Mouse (Mus musculus) forebrain, embryonic 11.5 days (tissue): Measurements from ENCODE around the gene Braf. TPM values are rescaled to one million over a fixed set of nuclear protein-coding genes. Genes with fewer than 3 reads are reported as not detected.
"Not testable (repeated sequence)": the region's sequence is repeated elsewhere in the genome, so short reads cannot be mapped to it uniquely, and the experiment has no call there.

Experiments used
- ATAC-seq: fragments of 200-750 bp; cut with Nextera tagmentation; replicated peaks from 2 replicates; pipeline ENCODE4 v1.8.0; 2017; ENCODE audit warnings: moderate TSS enrichment; ENCODE audit not compliant: low FRiP score
- DNase-seq: peaks from one replicate; pipeline ENCODE4 v3.0.0-alpha.2; 2017; ENCODE audit warnings: low spot score
- H3K27ac ChIP-seq: fragments of 300-500 bp; sonication (generic); 2 replicates; pipeline ENCODE4 v1.5.1; 2014; ENCODE audit warnings: low read depth, low read length
- H3K27me3 ChIP-seq: fragments of 300-500 bp; sonication (generic); 2 replicates; pipeline ENCODE4 v1.6.1; 2014; ENCODE audit warnings: mild to moderate bottlenecking, low read length, mixed read lengths; ENCODE audit not compliant: control insufficient read depth, insufficient read depth
- H3K36me3 ChIP-seq: fragments of 300-500 bp; sonication (generic); 2 replicates; pipeline ENCODE4 v1.6.1; 2014; ENCODE audit warnings: mild to moderate bottlenecking, low read length, moderate library complexity, mixed read lengths; ENCODE audit not compliant: control insufficient read depth, insufficient read depth
- H3K4me1 ChIP-seq: fragments of 300-500 bp; sonication (generic); replicated peaks from 2 replicates; pipeline ENCODE4 v1.6.1; 2014; ENCODE audit warnings: low read length, mixed read lengths; ENCODE audit not compliant: control insufficient read depth, insufficient read depth
- H3K4me2 ChIP-seq: fragments of 300-500 bp; sonication (generic); 2 replicates; pipeline ENCODE4 v1.6.1; 2014; ENCODE audit warnings: low read depth, mild to moderate bottlenecking, low read length, moderate library complexity, mixed read lengths; ENCODE audit not compliant: severe bottlenecking
- H3K4me3 ChIP-seq: fragments of 300-500 bp; sonication (generic); 2 replicates; pipeline ENCODE4 v1.5.1; 2014; ENCODE audit warnings: low read depth, low read length
- H3K9ac ChIP-seq: fragments of 300-500 bp; sonication (generic); 2 replicates; pipeline ENCODE4 v1.6.1; 2014; ENCODE audit warnings: low read length
- H3K9me3 ChIP-seq: fragments of 300-500 bp; sonication (generic); 2 replicates; pipeline ENCODE4 v1.6.1; 2016; ENCODE audit warnings: low read length, mixed read lengths; ENCODE audit not compliant: control insufficient read depth
- WGBS: fragments of 180-500 bp; shearing (Covaris S2); extraction: QIAGEN DNeasy Blood & Tissue Kit; methylation state at CpG from one replicate; pipeline ENCODE4 v1.1.7; 2014; 5-methylcytosine and 5-hydroxymethylcytosine counted together
- polyA plus RNA-seq: library from polyadenylated mRNA; unstranded; fragments of >200 nt; fragmentation: Nextera tagmentation; extraction: Ambion mirVana; gene quantifications from 2 replicates; pipeline ENCODE4 v1.2.1, GENCODE M21; 2014

The Braf gene
- 21.0 and 26.0 TPM in 2 replicates for polyA plus RNA-seq

DNA sequence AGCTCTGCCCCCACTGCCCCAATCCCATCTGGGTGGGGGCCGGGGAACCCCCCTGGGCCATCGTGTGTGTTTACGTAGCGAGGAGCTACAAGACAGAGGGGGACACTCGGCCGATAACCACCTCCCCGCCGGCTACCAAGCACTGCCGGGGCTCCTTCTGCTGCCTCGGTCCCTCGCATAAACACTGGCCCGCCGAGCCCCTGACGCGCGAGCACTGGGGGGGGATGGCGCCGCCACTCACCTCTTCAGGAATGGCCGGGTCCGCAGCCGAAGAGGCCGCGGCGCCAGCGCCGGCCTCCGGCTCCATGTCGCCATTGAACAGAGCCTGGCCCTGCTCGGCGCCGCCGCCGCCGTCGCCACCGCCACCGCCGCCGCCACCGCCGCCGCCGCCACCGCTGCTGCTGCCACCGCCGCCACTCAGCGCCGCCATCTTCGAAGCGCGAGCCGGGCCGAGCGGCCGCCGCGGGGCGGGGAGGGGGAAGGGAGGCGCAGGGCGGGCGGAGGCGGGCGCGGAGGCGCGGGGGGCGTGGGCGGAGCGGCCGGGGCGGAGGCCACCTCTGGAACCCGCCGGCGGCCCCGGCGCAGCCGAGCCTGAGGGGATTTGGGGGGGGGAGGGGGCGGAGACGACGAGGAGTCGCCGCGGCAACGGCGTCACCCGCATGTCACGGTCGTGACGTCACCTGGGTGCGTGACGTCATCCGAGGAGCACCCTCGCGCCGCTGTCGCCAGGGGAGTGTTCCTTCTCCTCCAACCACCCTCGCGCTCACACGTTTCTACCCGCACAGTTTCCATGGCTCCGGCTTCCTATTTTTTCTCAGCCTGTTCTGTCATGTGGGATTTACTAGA lies at the start of gene Braf:
TSS of gene Braf (minus strand) at position 598 of the 846 bp plus-strand sequence.
- under 1% methylated on average over 49 of the region's 101 CpGs for WGBS
- Histone ChIP-seq H3K9ac (peak within 1 kb of the TSS; percentile 86), H3K36me3 (no peaks in the 10 kb centered on the region), H3K27ac (peak within 1 kb of the TSS; percentile 80), H3K4me2 (peak within 1 kb of the TSS; percentile 84), H3K4me1 (0 out of 2 replicates have a peak, but pooled peaks cover 4% of the 10 kb centered on the region), H3K4me3 (peak within 1 kb of the TSS; percentile 76), H3K27me3 (no peaks in the 10 kb centered on the region), H3K9me3 (no peaks in the 10 kb centered on the region)
- DNase-seq, result peak; percentile 94
- ATAC-seq, result peak; percentile 91

GRCm38 (mm10) chr6:39775029-39775428 lies 49.8 kb upstream of the Braf start:
- Histone ChIP-seq H3K9ac (no peak overlapping the region), H3K9me3 (no peaks in the 10 kb centered on the region), H3K4me2 (no peak overlapping the region), H3K27ac (no peak overlapping the region), H3K36me3 (no peaks in the 10 kb centered on the region), H3K27me3 (no peaks in the 10 kb centered on the region), H3K4me1 (0 out of 2 replicates have a peak, but pooled peaks cover 1% of the 10 kb centered on the region), H3K4me3 (no peak overlapping the region)
- DNase-seq, result no peak
- ATAC-seq, result no peak
- WGBS, result 90% methylated on average over 9 of the region's 9 CpGs

DNA sequence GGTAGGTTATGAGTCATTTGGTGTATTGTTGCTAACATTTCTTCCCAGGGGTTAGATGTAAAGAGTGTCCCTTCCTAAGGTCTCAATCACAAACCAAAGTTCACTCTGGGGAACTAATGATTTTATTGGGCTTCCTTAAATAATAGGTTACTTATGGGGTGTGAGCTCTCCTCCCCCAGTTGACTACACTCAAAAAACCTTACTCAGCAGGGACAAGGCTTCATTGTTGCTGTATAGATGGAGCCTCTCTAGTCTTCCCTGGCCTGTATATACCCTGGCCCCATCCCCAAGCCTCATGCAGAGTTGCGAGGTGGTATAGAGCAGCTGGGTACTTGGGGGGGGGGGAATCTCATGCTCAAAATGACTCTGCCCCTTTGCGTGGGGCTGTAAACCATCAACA lies 32.0 kb upstream of the Braf start:
- no peaks in the 10 kb centered on the region for H3K9me3 ChIP-seq
- no peak overlapping the region for H3K27ac ChIP-seq
- H3K36me3 ChIP-seq, result no peaks in the 10 kb centered on the region
- no peaks in the 10 kb centered on the region for H3K4me1 ChIP-seq
- ATAC-seq (no peak), DNase-seq (no peak)
- H3K9ac ChIP-seq, result no peak overlapping the region
- no peaks in the 10 kb centered on the region for H3K27me3 ChIP-seq
- 91% methylated on average over 2 of the region's 2 CpGs for WGBS
- H3K4me2 ChIP-seq, result no peak overlapping the region
- no peak overlapping the region for H3K4me3 ChIP-seq

GRCm38 (mm10) chr6:39749881-39750280 lies 24.6 kb upstream of the Braf start:
- no peak overlapping the region for H3K9ac ChIP-seq
- H3K4me2 ChIP-seq, result no peak overlapping the region
- no peak overlapping the region for H3K4me3 ChIP-seq
- no peaks in the 10 kb centered on the region for H3K4me1 ChIP-seq
- H3K27ac ChIP-seq, result no peak overlapping the region
- no peaks in the 10 kb centered on the region; the same call in none of the 2 replicates for H3K27me3 ChIP-seq
- no peaks in the 10 kb centered on the region for H3K9me3 ChIP-seq
- DNase-seq (no peak), ATAC-seq (no peak)
- 29% methylated on average over 6 of the region's 6 CpGs for WGBS
- no peaks in the 10 kb centered on the region for H3K36me3 ChIP-seq

- Histone ChIP-seq H3K9me3 (no peaks in the 10 kb centered on the region), H3K27ac (no peak overlapping the region), H3K36me3 (no peaks in the 10 kb centered on the region), H3K9ac (no peak overlapping the region), H3K4me3 (no peak overlapping the region), H3K4me1 (no peaks in the 10 kb centered on the region), H3K4me2 (no peak overlapping the region), H3K27me3 (no peaks in the 10 kb centered on the region; the same call in none of the 2 replicates)
- WGBS, result 27% methylated on average over 1 of the region's 1 CpGs
- ATAC-seq (0 out of 2 replicates have a peak, but pooled peaks have one; percentile 51), DNase-seq (no peak)
Observed at GRCm38 (mm10) chr6:39747094-39747493, 21.8 kb upstream of the Braf start.

DNA sequence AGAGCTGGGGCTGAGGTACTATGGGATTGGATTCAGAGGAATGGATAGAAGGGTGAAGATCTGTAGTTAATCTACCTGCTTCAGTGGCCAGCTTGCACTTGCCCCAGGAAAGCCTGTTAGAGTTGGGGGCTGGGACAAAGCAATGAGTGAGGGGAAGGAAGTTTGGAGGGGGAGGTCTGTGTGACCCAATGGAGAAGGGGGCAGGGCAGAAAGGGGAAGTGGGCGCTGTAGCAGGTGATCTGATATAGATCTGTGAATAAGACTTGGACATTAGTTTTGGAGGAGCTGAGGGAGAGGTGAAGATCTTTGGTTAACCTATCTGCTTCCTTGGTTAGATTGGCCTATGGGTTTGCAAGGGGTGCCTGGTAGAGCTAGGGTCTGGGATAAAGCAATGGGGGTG lies 20.2 kb upstream of the Braf start:
- H3K9ac ChIP-seq, result no peak overlapping the region
- H3K4me2 ChIP-seq, result no peak overlapping the region
- no peaks in the 10 kb centered on the region for H3K9me3 ChIP-seq
- H3K4me3 ChIP-seq, result no peak overlapping the region
- H3K27ac ChIP-seq, result no peak overlapping the region
- no peak for DNase-seq
- 86% methylated on average over 1 of the region's 1 CpGs for WGBS
- ATAC-seq, result no peak
- no peaks in the 10 kb centered on the region; the same call in none of the 2 replicates for H3K27me3 ChIP-seq
- no peaks in the 10 kb centered on the region for H3K4me1 ChIP-seq
- no peaks in the 10 kb centered on the region for H3K36me3 ChIP-seq

DNA sequence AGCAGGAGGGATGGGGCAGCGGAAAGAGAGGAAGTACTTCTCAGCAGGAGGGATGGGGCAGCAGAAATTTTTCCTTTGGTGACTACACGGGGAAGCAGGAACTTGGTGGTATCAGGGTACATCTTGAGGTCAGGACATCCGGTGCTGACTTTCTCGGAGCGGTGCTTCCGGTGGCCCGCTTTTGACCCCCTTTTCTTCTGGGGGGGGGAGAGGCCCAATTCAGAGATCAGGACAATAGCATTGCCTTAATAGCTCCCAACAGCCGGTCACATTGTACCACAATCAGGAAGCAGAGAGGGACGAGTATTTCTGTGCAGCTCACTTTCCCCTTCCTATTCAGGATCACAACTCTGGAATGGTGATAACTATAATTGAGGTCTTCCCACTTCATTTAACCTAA lies 14.4 kb upstream of the Braf start:
- H3K4me2 ChIP-seq, H3K27me3 ChIP-seq, H3K9ac ChIP-seq, H3K4me1 ChIP-seq, H3K36me3 ChIP-seq, ATAC-seq, H3K27ac ChIP-seq, H3K4me3 ChIP-seq, DNase-seq, H3K9me3 ChIP-seq: not testable (repeated sequence)
- WGBS, result 93% methylated on average over 9 of the region's 9 CpGs

DNA sequence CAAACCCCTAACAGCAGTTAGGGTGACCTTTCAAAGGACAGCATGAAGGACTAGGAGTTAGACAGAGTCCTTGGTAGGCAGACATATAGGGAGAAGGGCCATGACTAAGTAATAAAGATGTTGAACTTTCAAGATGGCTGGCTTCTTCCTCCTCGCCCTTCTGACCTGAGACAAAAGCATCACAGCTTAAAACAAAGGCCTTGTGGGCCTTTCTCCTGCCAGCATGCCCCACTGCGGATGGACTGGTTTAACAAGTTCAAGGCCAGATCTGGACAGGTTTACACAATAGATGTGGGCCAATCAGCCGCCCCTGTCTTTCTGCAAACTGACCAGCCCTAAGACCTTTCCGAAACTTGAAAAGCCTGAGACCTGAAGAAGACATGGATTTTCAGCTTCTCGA lies 2.8 kb upstream of the Braf start:
- no peak for DNase-seq
- no peak overlapping the region for H3K27ac ChIP-seq
- 83% methylated on average over 5 of the region's 5 CpGs for WGBS
- H3K27me3 ChIP-seq, result no peaks in the 10 kb centered on the region
- no peak overlapping the region for H3K9ac ChIP-seq
- no peak overlapping the region for H3K4me2 ChIP-seq
- no peak for ATAC-seq
- no peaks in the 10 kb centered on the region for H3K9me3 ChIP-seq
- no peak overlapping the region for H3K4me3 ChIP-seq
- H3K4me1 ChIP-seq, result 0 out of 2 replicates have a peak, but pooled peaks cover 4% of the 10 kb centered on the region
- H3K36me3 ChIP-seq, result no peaks in the 10 kb centered on the region
